Mouse (Mus musculus) thymus, adult 2 months (tissue): ENCODE data around the gene Atxn1l.

ENCODE experiments used
- CTCF ChIP-seq: fragments of 200-500 bp; IDR thresholded peaks from 2 replicates; pipeline ENCODE4 v1.5.1; 2012; ENCODE audit warnings: mild to moderate bottlenecking, control low read depth, low read length, moderate library complexity, borderline replicate concordance; ENCODE audit not compliant: control insufficient read depth, poor library complexity, insufficient read depth; ENCODE audit errors: extremely low read depth
- POLR2A ChIP-seq: fragments of 200-500 bp; IDR thresholded peaks from 2 replicates; pipeline ENCODE4 v1.6.1; 2012; ENCODE audit warnings: mild to moderate bottlenecking, low read length, control low read depth, moderate library complexity; ENCODE audit not compliant: control insufficient read depth, poor library complexity, insufficient read depth; ENCODE audit errors: extremely low read depth

- TF ChIP-seq CTCF (no peak), POLR2A (no peak)
Measured at GRCm38 (mm10) chr8:109725106-109725505, 12.4 kb downstream of the Atxn1l start.
